Mouse (Mus musculus): ENCODE results near the gene Gabpa.

Gabpa gene

GRCm38 (mm10) chr16:84834745-84835440, at the start of gene Gabpa:
Gene Gabpa, plus strand, starts transcription at chr16:84834925.
- DNase-seq, result peak; percentile 100

GRCm38 (mm10) chr16:84784966-84785365, 49.8 kb upstream of the Gabpa start:
- peak; percentile 59 for DNase-seq

GRCm38 (mm10) chr16:84790595-84791165, 44.0 kb upstream of the Gabpa start:
- peak; percentile 52 for DNase-seq

- peak; percentile 66 for DNase-seq
Measured at GRCm38 (mm10) chr16:84793401-84793800, 41.3 kb upstream of the Gabpa start.

- peak; percentile 55 for DNase-seq
Measured at GRCm38 (mm10) chr16:84795337-84795736, 39.4 kb upstream of the Gabpa start.

GRCm38 (mm10) chr16:84796678-84797077, 38.0 kb upstream of the Gabpa start:
- DNase-seq, result peak; percentile 85

GRCm38 (mm10) chr16:84800038-84800437, 34.7 kb upstream of the Gabpa start:
- no peak for DNase-seq

- peak; percentile 98 for DNase-seq
Measured at GRCm38 (mm10) chr16:84802217-84802616, 32.5 kb upstream of the Gabpa start.

GRCm38 (mm10) chr16:84804866-84805265, 29.9 kb upstream of the Gabpa start:
- DNase-seq, result peak; percentile 96

GRCm38 (mm10) chr16:84806175-84806574, 28.6 kb upstream of the Gabpa start:
- DNase-seq, result peak; percentile 23

GRCm38 (mm10) chr16:84807874-84808273, 26.9 kb upstream of the Gabpa start:
- peak; percentile 78 for DNase-seq

GRCm38 (mm10) chr16:84810254-84810653, 24.5 kb upstream of the Gabpa start:
- DNase-seq, result peak; percentile 90

GRCm38 (mm10) chr16:84813852-84814251, 20.9 kb upstream of the Gabpa start:
- peak; percentile 82 for DNase-seq

GRCm38 (mm10) chr16:84814511-84814910, 20.2 kb upstream of the Gabpa start:
- no peak for DNase-seq

- peak; percentile 62 for DNase-seq
Measured at GRCm38 (mm10) chr16:84817423-84817822, 17.3 kb upstream of the Gabpa start.

GRCm38 (mm10) chr16:84825009-84825408, 9.7 kb upstream of the Gabpa start:
- DNase-seq, result peak; percentile 99

GRCm38 (mm10) chr16:84831696-84832095, 3.0 kb upstream of the Gabpa start:
- peak; percentile 92 for DNase-seq

GRCm38 (mm10) chr16:84832736-84833135, 2.0 kb upstream of the Gabpa start:
- DNase-seq, result peak; percentile 93

GRCm38 (mm10) chr16:84834344-84834743, 381 bp upstream of the Gabpa start:
- no peak for DNase-seq

GRCm38 (mm10) chr16:84835441-84835822, 707 bp downstream of the Gabpa start, which contains the start of gene Atp5j:
Gene Atp5j, minus strand, starts transcription at chr16:84835625.
- DNase-seq, result peak; percentile 99

- DNase-seq, result peak; percentile 96
Measured at GRCm38 (mm10) chr16:84835823-84836743, 1.4 kb downstream of the Gabpa start.

GRCm38 (mm10) chr16:84838576-84838975, 3.9 kb downstream of the Gabpa start:
- no peak for DNase-seq

- no peak for DNase-seq
Measured at GRCm38 (mm10) chr16:84853492-84853891, 18.8 kb downstream of the Gabpa start.

Data from heart, adult 11 months (tissue).